Mouse (Mus musculus) E14TG2a.4 (cell line): ENCODE data around the gene Fam25c.
"Not testable (repeated sequence)": the region's sequence is repeated elsewhere in the genome, so short reads cannot be mapped to it uniquely, and the experiment has no call there.

ENCODE experiments used
- H3K27me3 ChIP-seq: 2 replicates; pipeline ENCODE4 v1.6.1; 2014; ENCODE audit warnings: low read length, control low read depth; ENCODE audit not compliant: insufficient read depth
- H3K36me3 ChIP-seq: 2 replicates; pipeline ENCODE4 v1.6.1; 2014; ENCODE audit warnings: low read length, control low read depth; ENCODE audit not compliant: insufficient read depth
- H3K4me1 ChIP-seq: replicated peaks from 2 replicates; pipeline ENCODE4 v1.6.1; 2014; ENCODE audit warnings: low read depth, low read length, control low read depth
- H3K4me3 ChIP-seq: replicated peaks from 2 replicates; pipeline ENCODE4 v1.5.1; 2014; ENCODE audit warnings: mild to moderate bottlenecking, low read length
- H3K9me3 ChIP-seq: 2 replicates; pipeline ENCODE4 v1.6.1; 2014; ENCODE audit warnings: low read length, control low read depth
- CTCF ChIP-seq: conservative IDR thresholded peaks from 2 replicates; pipeline ENCODE4 v1.5.1; 2014; ENCODE audit warnings: low read length
- NANOG ChIP-seq: IDR thresholded peaks from 2 replicates; pipeline ENCODE4 v1.6.1; 2014; ENCODE audit warnings: borderline replicate concordance, low read length, mixed read lengths
- POU5F1 ChIP-seq: IDR thresholded peaks from 2 replicates; pipeline ENCODE4 v1.6.1; 2014; ENCODE audit warnings: low read length, borderline replicate concordance

The Fam25c gene

GRCm38 (mm10) chr14:34371763-34372162 is 16.5 kb upstream of the Fam25c start:
- Histone ChIP-seq H3K9me3 (no peaks in the 10 kb centered on the region), H3K4me1 (peaks cover 71% of the 10 kb centered on the region), H3K36me3 (no peaks in the 10 kb centered on the region), H3K4me3 (no peak overlapping the region), H3K27me3 (no peaks in the 10 kb centered on the region; the same call in 1 of the 2 replicates)
- TF ChIP-seq CTCF (no peak), POU5F1 (no peak), NANOG (no peak)

GRCm38 (mm10) chr14:34370921-34371320 is 15.7 kb upstream of the Fam25c start:
- no peak overlapping the region for H3K4me3 ChIP-seq
- H3K27me3 ChIP-seq, result no peaks in the 10 kb centered on the region; the same call in 1 of the 2 replicates
- no peak for TF ChIP-seq CTCF
- no peak for TF ChIP-seq NANOG
- TF ChIP-seq POU5F1, result no peak
- H3K4me1 ChIP-seq, result peaks cover 64% of the 10 kb centered on the region
- peaks cover 1% of the 10 kb centered on the region; the same call in 1 of the 2 replicates for H3K9me3 ChIP-seq
- H3K36me3 ChIP-seq, result no peaks in the 10 kb centered on the region

- Histone ChIP-seq H3K4me1 (peaks cover 57% of the 10 kb centered on the region), H3K4me3 (no peak overlapping the region), H3K36me3 (peaks cover 6% of the 10 kb centered on the region; the same call in 1 of the 2 replicates), H3K27me3 (no peaks in the 10 kb centered on the region), H3K9me3 (peaks cover 8% of the 10 kb centered on the region)
- no peak for TF ChIP-seq NANOG
- no peak for TF ChIP-seq POU5F1
- TF ChIP-seq CTCF, result no peak
Observed at GRCm38 (mm10) chr14:34370203-34370602, 15.0 kb upstream of the Fam25c start.

GRCm38 (mm10) chr14:34365147-34365507 is 9.9 kb upstream of the Fam25c start:
- Histone ChIP-seq H3K9me3 (peaks cover 20% of the 10 kb centered on the region), H3K4me3 (no peak overlapping the region; the same call in 1 of the 2 replicates), H3K4me1 (peaks cover 41% of the 10 kb centered on the region), H3K36me3 (peaks cover 7% of the 10 kb centered on the region; the same call in 1 of the 2 replicates), H3K27me3 (no peaks in the 10 kb centered on the region)
- TF ChIP-seq CTCF, result no peak
- no peak for TF ChIP-seq POU5F1
- no peak for TF ChIP-seq NANOG

GRCm38 (mm10) chr14:34364254-34365146 is 9.3 kb upstream of the Fam25c start:
- not testable (repeated sequence) for H3K27me3 ChIP-seq, H3K36me3 ChIP-seq
- peaks cover 20% of the 10 kb centered on the region for H3K9me3 ChIP-seq
- H3K4me1 ChIP-seq, result peaks cover 43% of the 10 kb centered on the region
- peak overlapping the region; percentile 74 for H3K4me3 ChIP-seq

GRCm38 (mm10) chr14:34363490-34364253 is 8.4 kb upstream of the Fam25c start:
- Histone ChIP-seq H3K9me3 (peaks cover 20% of the 10 kb centered on the region), H3K4me3 (peak overlapping the region; percentile 74), H3K36me3 (peaks cover 7% of the 10 kb centered on the region; the same call in 1 of the 2 replicates), H3K27me3 (no peaks in the 10 kb centered on the region), H3K4me1 (peaks cover 47% of the 10 kb centered on the region)
- TF ChIP-seq POU5F1, result no peak
- no peak for TF ChIP-seq CTCF
- TF ChIP-seq NANOG, result no peak

- Histone ChIP-seq H3K4me3 (peak overlapping the region; percentile 74), H3K4me1 (peaks cover 47% of the 10 kb centered on the region), H3K36me3 (peaks cover 7% of the 10 kb centered on the region; the same call in 1 of the 2 replicates), H3K27me3 (no peaks in the 10 kb centered on the region), H3K9me3 (peaks cover 20% of the 10 kb centered on the region)
- no peak for TF ChIP-seq NANOG
- peak; percentile 38 for TF ChIP-seq CTCF
Observed at GRCm38 (mm10) chr14:34362726-34363445, 7.7 kb upstream of the Fam25c start.

GRCm38 (mm10) chr14:34362135-34362534 is 6.9 kb upstream of the Fam25c start:
- Histone ChIP-seq H3K9me3 (peaks cover 20% of the 10 kb centered on the region), H3K4me3 (peak overlapping the region; percentile 74), H3K36me3 (peaks cover 7% of the 10 kb centered on the region; the same call in 1 of the 2 replicates), H3K27me3 (no peaks in the 10 kb centered on the region), H3K4me1 (peaks cover 54% of the 10 kb centered on the region)
- no peak for TF ChIP-seq POU5F1
- no peak for TF ChIP-seq NANOG
- TF ChIP-seq CTCF, result no peak
